Mouse (Mus musculus) small intestine, adult 2 months (tissue): ENCODE measurements at regions not wholly inside any gene's neighbourhood (a gene's known extent, or its start where the extent isn't known, plus 50 kb on each side); places are given as distances from the start of the nearest gene placed in this dataset.

ENCODE experiments used
- CTCF ChIP-seq: fragments of 200-500 bp; IDR thresholded peaks from 2 replicates; pipeline ENCODE4 v1.5.1; 2012; ENCODE audit warnings: low read depth, mild to moderate bottlenecking, control low read depth, inconsistent platforms, low read length, moderate library complexity, mixed read lengths; ENCODE audit not compliant: insufficient replicate concordance, insufficient read length; ENCODE audit errors: extremely low read depth
- POLR2A ChIP-seq: fragments of 200-500 bp; IDR thresholded peaks from 2 replicates; pipeline ENCODE4 v1.6.1; 2012; ENCODE audit warnings: low read depth, mild to moderate bottlenecking, control low read depth, inconsistent platforms, low read length, moderate library complexity

DNA sequence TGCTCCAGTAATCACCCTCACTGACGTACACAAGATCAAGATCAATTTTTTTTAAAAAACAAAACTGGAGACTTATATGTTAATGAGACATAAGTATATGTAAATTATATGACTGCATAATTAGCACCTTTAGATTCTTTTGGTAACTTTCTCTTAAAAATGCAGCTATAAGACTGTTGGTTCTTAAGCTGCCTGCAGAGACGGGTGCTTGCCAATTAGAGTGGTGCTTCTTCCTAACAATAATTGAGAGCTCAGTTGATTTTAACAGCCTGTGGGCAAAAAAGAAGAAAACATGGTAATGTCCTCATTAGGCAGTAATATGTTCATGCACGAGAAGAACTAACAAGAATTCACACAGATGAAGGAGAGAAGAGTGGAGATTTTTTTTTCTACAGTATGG is 74.8 kb upstream of the Arhgap28 start:
- no peak for TF ChIP-seq CTCF
- TF ChIP-seq POLR2A, result no peak
